Mouse (Mus musculus) heart, postnatal 36 days (tissue): ENCODE results near the gene Stx1b. TPM values are rescaled to one million over a fixed set of nuclear protein-coding genes. Genes with fewer than 3 reads are reported as not detected.
A peak's percentile ranks its signal among the peaks of the same experiment; 100 is the strongest.
"Not testable (repeated sequence)": the region's sequence is repeated elsewhere in the genome, so short reads cannot be mapped to it uniquely, and the experiment has no call there.

Experiments used
- DNase-seq, 2 experiments: peaks; one replicate each; pipeline ENCODE4 v3.0.0; 2021 to 2022
- intact Hi-C: fragments of 180-260 bp; cut with DNase I; formaldehyde crosslinking; loops from one replicate; pipeline ENCODE4 v1.15.1; 2025
- total RNA-seq, 2 experiments: library from RNA; stranded (reverse); gene quantifications; 2 replicates each; pipeline ENCODE4 v1.2.3; 2021

Gene Stx1b
- total RNA-seq, 2 experiments from 2014 or later: 0.53 to 1.1 TPM

DNA sequence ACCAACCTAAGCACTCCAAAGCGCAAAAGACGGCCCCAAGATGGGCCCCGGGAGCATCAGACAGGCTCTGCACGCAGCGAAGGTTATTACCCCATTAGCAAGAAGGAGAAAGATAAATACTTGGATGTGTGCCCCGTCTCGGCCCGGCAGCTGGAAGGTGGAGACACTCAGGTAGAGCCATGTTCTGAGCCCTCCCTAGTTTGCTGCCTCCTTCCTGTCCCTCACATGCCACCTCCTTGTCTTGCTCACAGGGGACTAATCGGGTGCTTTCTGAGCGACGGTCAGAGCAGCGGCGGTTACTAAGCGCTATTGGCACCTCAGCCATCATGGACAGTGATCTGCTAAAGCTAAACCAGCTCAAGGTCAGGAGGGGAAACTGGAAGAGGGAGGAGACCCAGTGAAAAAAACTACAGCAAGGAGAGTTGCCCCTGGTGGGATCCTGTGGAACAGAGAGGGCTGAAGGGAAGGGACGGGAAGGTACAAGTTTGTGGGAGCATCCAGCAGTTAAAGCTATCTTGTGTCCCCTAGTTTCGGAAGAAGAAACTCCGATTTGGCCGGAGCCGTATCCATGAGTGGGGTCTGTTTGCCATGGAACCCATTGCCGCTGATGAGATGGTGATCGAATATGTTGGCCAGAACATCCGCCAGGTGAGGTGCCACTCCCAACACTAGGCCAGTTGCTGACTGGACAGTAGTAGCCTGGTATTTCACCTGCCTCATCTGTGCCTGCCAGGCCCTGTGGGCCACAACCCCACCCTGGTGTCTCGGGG, 27.1 kb downstream of the Stx1b start:
- no peak for DNase-seq
- intact Hi-C loops: loop anchor here (10.0 kb wide), 1 partner anchor 408 kb away; the partner anchor contains the start of gene Cox6a2

DNA sequence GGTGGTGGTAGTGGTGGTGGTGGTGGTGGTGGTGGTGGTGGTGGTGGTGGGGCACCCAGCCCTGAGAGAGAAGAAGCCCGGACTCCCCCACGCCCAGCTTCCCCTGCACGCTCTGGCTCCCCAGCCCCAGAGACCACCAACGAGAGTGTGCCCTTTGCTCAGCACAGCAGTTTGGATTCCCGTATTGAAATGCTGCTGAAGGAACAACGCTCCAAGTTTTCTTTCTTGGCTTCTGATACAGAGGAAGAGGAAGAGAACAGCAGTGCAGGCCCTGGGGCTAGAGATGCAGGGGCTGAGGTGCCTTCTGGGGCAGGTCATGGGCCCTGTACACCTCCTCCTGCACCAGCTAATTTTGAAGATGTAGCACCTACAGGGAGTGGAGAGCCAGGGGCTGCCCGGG, 39.0 kb downstream of the Stx1b start, which contains the start of gene Gm49388:
TSS of gene Gm49388 (plus strand) at position 301 of the 400 bp plus-strand sequence.
- intact Hi-C loops: no loop called here
- no peak for DNase-seq

DNA sequence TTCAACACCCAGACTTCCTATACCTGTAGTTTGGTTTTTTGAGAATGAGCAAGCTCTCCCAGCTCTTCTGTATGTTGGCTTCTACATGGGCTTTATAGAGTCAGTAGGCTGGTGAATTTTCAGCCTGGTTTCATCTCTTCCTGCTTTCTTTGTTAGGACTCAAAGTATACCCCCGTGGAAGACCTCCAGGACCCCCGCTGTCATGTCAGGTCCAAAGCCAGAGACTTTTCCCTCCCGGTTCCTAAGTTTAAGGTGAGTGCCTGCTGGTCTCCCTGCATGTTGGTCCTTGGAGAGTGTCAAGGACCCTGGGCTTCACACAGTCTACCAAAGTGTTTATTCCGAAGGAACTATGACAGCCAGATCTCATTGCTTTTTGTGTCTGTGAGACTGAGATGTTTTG, 46.0 kb downstream of the Stx1b start:
- intact Hi-C loops: loop anchor here (2.0 to 5.0 kb wide), 2 partner anchors 16 to 99 kb away; partner anchors contain the start of genes Zfp646 and Zfp668
- DNase-seq: no peak

DNA sequence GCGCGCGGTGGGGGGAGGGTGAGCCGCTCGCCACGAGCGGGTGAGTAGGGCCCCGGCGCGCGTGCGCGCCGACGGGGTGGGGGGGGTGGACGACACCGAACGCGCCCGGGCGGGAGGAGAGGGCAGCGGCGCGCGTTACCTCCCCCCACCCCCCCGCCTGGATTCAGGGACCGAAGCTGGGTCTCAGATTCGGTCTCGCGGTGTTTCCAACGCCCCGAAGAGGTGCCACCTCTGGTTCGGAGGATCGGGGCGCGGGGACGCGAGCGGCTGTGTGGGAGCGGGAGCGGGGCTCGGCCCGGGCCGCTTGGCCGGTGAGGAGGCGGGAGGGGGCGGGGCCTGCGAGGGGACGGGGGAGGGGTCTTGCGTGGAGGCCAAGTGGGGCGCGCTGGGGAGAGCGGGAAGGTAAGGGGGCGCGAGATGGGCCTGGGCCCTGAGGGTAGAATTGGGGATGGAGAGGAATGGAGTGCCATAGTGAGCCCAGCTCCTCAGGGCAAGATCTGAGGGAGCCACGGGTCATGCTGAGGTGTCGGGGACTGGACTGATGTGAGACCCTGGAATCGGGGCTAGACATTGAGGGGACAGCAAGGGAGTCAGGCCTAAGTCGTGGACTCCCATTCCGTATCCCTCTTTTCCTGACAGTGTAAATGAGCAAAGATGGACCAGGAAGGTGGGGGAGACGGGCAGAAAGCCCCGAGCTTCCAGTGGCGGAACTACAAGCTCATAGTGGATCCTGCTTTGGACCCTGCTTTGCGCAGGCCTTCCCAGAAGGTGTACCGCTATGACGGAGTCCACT, 46.7 kb downstream of the Stx1b start:
- intact Hi-C loops: loop anchor here (2.0 to 5.0 kb wide), 2 partner anchors 17 to 100 kb away; partner anchors contain the start of genes Zfp646 and Zfp668

DNA sequence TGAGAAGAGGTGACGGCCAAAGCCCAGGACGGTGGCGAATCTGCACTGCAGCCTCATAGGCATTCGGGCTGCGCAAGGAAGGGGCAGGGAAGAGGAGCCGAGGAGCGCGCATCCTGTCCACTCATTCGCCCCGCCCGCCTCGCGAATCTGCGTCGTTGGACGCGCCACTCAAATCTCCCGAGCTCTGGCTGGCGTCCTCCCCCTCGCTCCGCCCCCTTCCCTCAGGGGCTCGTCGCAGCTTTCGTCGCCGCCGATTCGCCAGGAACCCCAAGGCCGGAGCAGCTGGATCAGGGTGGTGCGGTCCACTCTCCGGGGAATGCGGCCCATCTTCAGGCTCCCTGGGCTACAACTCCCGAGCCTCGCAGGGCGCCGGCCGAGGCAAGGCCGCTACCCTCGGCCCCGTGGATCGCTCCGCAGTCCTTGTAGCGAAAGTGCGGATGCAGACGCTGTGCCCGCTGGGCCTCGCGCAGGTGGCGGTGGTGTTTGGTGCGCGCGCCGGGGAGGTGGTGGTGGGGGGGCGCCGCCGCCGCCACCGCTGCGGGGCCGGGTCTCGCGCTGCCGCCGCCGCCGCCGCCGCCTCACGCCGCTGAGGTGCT, 47.4 kb downstream of the Stx1b start:
- peak; percentile 96 to 98 for DNase-seq
- intact Hi-C loops: loop anchor here (5.0 kb wide), 1 partner anchor 100 kb away; the partner anchor contains the start of genes Zfp646 and Zfp668

More for the DNA sequence above, 46.7 kb downstream of the Stx1b start:
- DNase-seq: peak; percentile 54 to 64

DNA sequence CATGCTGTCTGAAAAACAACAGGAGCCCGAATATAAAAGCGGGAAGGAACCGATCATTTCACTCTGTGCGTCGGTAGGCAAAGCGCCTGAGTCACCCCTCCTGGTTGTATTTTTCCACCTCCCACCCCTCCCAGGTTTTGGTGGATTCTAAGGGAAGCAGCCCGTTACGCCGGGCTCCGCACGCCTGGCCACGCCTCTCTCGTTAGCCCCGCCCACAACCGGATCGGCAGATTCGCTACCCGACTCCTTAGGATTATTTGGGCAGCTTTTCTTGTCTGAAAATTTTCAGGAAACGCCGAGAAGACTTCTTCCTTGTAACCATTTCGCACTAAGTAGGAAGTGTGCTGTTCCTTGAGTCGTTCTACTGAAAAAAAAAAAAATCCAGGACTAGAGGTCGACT, 47.9 kb downstream of the Stx1b start, which contains the start of gene Setd1a:
TSS of gene Setd1a (plus strand) at position 245 of the 400 bp plus-strand sequence.
- intact Hi-C loops: loop anchor here (5.0 kb wide), 1 partner anchor 101 kb away; the partner anchor contains the start of genes Zfp646 and Zfp668
- peak; percentile 91 to 93 for DNase-seq

DNA sequence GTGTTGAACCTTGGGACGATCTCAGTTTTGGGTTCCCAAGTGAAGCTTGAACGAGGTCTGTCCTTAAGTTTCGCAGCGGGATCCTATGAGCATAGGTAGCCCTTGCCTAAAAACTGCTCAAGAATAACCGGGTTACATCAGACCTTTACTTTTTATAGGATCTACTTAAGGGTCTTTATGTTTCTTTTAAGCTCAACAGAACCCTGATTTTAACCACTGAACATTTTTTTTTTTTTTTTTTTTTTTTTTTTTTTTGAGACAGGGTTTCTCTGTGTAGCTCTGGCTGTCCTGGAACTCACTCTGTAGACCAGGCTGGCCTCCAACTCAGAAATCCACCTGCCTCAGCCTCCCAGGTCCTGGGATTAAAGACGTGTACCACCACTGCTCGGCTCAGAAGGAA, 48.5 kb downstream of the Stx1b start:
- DNase-seq: not testable (repeated sequence)
- intact Hi-C loops: loop anchor here (5.0 kb wide), 1 partner anchor 101 kb away; the partner anchor contains the start of genes Zfp646 and Zfp668

DNA sequence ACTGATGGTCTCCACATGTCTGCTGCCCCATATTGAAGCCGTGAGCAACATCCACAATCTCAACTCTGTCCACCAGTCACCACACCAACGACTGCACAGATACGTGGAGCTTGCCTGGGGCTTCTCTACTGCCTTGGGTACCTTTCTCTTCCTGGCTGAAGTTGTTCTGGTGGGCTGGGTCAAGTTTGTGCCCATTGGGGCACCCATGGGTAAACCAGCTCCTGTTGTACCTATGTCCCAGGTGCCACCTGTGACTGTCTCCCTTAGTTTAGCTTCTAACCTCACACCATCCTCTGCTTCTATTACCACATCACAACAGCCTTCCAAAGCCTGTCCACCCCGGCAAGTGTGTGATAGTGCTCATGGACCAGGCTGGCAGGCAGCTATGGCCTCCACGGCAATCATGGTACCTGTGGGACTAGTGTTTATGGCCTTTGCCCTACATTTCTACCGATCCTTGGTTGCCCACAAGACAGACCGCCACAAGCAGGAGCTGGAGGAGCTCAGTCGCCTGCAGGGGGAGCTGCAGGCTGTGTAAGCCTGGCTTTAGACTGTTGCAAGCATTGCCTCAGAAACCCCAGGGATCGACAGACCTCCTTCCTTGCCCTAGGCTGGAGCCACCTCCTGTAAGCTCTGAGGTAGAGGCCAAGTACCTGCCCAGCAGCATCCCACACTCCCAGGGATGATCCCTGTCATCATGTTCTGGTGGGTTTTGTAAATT, 50.5 kb downstream of the Stx1b start:
- peak; percentile 48 to 65 for DNase-seq
- intact Hi-C loops: no loop called here

DNA sequence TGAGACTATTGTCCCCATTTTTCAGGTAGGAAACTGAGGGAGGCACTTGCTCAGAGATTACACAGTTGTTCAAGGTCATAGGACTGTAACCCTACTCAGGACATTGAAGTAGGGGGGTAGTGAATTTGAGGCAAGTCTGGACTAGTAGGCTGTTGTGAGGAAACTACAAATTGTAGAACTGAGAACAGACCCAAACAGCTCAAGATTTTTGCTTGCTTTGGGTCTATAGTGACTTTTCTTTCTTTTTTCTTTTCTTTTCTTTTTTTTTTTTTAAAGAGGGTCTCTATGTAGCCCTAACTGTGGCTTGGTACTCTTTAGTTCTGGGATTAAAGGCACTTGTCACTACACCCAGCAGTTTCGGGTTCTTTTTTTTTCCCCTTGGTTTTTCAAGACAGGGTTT, 51.8 kb downstream of the Stx1b start:
- DNase-seq: no peak
- intact Hi-C loops: no loop called here

DNA sequence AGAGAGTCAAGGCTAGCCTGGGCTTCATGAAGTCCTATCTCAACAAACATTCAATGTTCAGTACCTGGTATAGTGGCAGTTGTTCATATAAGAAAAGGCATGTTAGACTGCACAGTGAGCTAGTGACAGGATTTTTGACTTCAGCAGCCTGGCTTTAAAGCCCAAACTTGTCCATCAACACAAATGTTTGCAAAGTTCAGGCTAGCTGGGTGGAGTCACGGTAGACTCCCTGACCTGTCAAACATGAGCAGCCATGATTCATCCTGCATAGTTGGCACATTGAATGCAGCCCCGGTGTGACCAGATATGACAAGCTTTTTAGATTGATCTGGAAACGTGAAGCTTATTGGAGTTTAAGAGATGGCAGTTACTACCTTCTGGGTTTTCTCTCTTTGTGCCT, 52.3 kb downstream of the Stx1b start:
- intact Hi-C loops: no loop called here
- DNase-seq: no peak

DNA sequence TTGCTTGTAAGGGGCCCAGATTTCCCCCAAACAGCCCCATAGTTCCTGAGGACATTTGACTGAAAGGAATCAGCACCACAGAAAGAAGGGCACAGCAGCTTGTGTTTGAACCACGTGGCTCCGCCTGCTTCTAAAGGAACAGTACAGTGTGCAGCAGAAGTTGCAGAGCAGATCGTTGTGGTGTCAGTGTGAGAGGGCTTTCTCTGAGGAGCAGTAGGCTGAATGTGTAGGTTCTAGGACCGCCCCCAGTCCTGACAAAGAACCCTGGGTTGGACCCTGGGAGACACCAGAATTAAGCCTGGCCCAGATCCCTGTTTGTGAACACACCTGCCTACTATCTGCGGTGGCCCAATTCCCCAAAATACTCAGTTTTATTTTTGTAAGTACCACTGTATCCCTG, 53.1 kb downstream of the Stx1b start:
- intact Hi-C loops: no loop called here

DNA sequence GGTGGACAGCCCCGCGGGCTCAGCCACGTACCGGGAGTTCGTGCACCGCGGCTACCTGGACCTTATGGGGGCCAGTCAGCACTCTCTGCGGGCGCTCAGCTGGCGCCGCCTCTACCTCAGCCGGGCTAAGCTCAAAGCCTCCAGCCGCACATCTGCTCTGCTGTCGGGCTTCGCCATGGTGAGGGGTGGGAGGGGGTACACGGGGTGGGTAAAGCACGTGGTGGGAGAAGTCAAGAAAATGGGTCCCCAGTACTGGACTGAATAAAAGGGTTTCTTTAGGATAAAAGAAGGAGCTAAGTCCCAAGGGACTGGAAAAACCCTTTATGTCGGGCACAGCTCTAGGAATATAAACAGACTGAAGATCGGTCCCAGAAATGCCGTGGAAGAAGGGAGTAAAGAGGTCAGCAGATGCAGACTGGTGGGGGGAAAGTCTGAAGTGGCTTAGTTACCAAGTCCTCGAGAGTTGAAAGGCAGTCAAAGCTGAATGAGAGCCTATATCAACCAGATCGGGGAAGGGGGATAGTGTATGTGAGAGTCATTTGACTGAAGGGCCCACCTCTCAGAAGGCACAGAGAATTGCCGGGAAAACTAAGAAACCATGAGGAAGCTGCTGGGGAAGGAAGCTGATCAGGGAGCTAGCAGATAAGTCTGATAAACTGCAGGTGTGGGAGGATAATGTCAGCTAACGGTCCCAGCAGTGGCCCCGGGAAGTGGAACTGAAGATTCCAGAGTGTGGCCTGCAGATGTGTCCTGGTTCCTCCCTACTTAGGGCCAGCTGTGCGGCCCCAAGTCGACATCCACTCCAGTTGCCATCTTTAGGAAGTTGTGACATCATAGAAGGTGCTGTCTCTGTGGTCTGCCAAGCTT, 54.1 kb downstream of the Stx1b start:
- intact Hi-C loops: no loop called here
- DNase-seq: peak in 1 of 2 experiments; percentile 22

More for the DNA sequence above, 53.1 kb downstream of the Stx1b start:
- no peak for DNase-seq

DNA sequence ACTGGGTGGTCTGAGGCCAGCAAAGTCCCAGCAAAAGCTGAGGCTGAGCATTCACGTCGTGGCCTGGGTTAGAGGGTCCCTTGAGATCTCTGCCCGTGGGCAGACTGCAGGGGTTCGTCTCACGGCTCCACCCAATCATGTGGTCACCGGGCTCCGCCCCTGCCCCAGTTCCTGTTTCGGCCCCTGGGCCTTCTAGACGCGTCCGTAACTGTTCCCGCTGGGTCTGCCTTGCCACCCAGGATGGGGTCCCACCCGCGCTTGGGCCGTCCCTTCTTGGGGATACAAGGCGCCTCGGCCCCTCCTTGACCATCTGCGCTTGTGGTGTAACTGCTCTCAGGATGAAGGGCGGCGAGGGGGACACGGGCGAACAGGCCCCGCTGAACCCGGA, 54.7 kb downstream of the Stx1b start, which contains the start of gene Orai3:
TSS of gene Orai3 (plus strand) at position 165 of the 388 bp plus-strand sequence.
- intact Hi-C loops: loop anchor here (5.0 to 10.0 kb wide), 2 partner anchors 182 to 285 kb away; partner anchors contain the start of genes Ccdc189 and Rnf40
- DNase-seq: peak; percentile 90 to 91

DNA sequence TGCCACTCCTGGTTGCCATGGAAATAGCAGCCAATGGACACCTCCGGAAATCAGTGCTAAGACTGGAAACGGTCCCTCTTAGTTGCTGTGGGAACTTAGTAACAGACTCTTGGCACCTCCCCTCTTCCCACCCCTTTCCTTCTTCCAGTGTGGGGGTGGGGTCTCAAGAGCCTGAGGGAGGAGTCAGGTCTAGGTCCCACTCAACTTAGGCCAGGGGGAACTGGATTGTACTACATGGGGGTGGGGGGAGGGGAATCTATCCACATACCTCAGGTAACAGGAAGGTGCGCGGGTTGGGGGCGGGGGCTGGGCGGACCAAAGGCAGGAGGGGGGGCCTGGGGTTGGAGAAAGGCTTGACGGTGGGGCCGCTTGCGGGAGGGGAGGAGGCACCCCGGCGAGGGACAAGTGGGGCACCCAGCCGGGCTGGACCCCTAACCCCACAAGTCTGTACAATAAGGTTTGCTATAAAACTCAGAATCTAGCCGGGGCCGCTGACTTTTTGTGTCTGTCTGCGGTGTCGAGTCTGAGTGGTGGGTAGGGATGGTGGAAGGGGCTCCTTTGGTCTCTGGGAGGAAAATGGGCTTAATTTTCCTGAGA, 55.3 kb downstream of the Stx1b start:
- intact Hi-C loops: loop anchor here (5.0 to 10.0 kb wide), 2 partner anchors 182 to 284 kb away; partner anchors contain the start of genes Ccdc189 and Rnf40
- peak; percentile 93 to 96 for DNase-seq

DNA sequence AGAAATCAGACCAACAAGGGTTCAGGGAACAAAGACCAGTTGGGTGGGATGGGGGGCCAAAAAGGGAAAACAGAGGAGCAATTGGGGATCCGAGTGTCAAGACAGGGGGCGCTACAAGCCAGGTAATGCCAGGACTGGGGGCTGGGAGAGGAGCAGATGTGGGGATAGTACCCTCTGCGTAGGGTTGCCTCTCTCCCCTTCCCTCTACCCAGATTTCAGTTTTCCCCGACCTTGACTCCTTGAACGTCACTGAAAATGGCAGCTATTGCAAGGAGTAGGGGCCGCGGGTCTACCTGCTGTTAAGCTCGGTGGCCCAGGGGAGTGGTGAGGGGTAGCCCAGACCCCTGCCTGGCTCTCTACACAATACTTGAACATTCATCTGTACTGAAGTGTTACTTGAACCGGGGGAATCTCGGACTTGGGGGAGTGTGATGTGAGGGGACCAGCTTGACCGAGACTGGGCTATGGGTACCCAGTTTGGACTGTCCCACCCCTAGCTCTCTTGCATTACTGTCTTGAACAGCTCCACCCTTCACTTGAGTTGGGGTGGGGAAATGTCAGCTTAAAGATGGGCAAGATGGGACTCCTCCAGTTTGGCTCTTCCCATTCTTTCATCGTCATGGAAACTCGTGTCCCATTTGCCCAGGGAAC, 55.9 kb downstream of the Stx1b start:
- intact Hi-C loops: loop anchor here (5.0 to 10.0 kb wide), 2 partner anchors 181 to 284 kb away; partner anchors contain the start of genes Ccdc189 and Rnf40
- DNase-seq: peak; percentile 18 to 25

DNA sequence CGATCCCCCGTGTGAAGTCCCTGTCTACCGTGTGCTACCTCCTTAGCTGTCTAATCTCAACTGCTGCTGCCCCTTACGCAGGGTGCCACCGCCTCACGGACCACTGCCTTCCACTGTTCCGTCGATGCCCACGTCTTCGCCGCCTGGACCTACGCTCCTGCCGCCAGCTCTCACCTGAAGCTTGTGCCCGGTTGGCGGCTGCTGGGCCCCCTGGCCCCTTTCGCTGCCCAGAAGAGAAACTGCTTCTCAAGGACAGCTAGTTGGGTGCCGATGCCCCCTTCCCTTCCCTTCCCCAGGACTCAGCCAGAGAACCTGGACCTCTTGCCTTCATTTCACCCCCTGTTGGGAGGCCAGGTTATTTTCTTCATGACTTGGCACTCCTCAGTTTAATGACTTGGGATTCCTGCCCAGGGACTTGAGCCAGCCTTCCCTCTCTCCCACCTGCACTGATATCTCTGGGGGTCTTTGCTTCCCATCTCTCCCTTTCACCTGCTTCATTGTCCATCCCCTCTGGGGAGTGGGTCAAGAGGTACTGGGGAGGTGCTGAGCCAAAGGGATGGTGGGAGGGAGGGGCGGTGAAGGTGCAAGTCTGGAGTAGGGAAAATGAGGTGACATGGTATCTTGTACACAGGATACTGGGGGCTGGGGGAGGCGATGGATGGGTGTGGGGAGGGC, 56.5 kb downstream of the Stx1b start:
- intact Hi-C loops: loop anchor here (2.0 to 10.0 kb wide), 3 partner anchors 55 to 283 kb away; partner anchors contain the start of genes Ccdc189, Ctf1 and Rnf40
- DNase-seq: no peak
